Mouse (Mus musculus) lung, postnatal 0 days (tissue): ENCODE data around the gene Dlg4. TPM values are rescaled to one million over a fixed set of nuclear protein-coding genes. Genes with fewer than 3 reads are reported as not detected.

Source experiments
- ATAC-seq: fragments of 200-750 bp; cut with Nextera tagmentation; 2 replicates; pipeline ENCODE4 v1.8.0; 2017; ENCODE audit warnings: moderate library complexity
- DNase-seq: peaks from one replicate; pipeline ENCODE4 v3.0.0-alpha.2; 2016; ENCODE audit warnings: low spot score
- H3K27ac ChIP-seq: fragments of 300-500 bp; sonication (generic); 2 replicates; pipeline ENCODE4 v1.5.1; 2014; ENCODE audit warnings: antibody characterized with exemption, mild to moderate bottlenecking, low read length, mixed read lengths
- H3K27me3 ChIP-seq: fragments of 300-500 bp; sonication (generic); replicated peaks from 2 replicates; pipeline ENCODE4 v1.6.1; 2014; ENCODE audit warnings: low read length, mixed read lengths; ENCODE audit not compliant: insufficient read depth
- H3K36me3 ChIP-seq: fragments of 300-500 bp; sonication (generic); 2 replicates; pipeline ENCODE4 v1.6.1; 2014; ENCODE audit warnings: low read length, mixed read lengths; ENCODE audit not compliant: insufficient read depth
- H3K4me1 ChIP-seq: fragments of 300-500 bp; sonication (generic); 2 replicates; pipeline ENCODE4 v1.6.1; 2014; ENCODE audit warnings: antibody characterized with exemption, low read depth, low read length, mixed read lengths; ENCODE audit not compliant: insufficient read depth
- H3K4me2 ChIP-seq: fragments of 300-500 bp; sonication (generic); replicated peaks from 2 replicates; pipeline ENCODE4 v1.6.1; 2014; ENCODE audit warnings: low read depth, mild to moderate bottlenecking, low read length, moderate library complexity, mixed read lengths
- H3K4me3 ChIP-seq: fragments of 300-500 bp; sonication (generic); 2 replicates; pipeline ENCODE4 v1.5.1; 2014; ENCODE audit warnings: low read depth, low read length
- H3K9ac ChIP-seq: fragments of 300-500 bp; sonication (generic); replicated peaks from 2 replicates; pipeline ENCODE4 v1.6.1; 2014; ENCODE audit warnings: low read depth, mild to moderate bottlenecking
- H3K9me3 ChIP-seq: fragments of 300-500 bp; sonication (generic); 2 replicates; pipeline ENCODE4 v1.6.1; 2016; ENCODE audit warnings: low read length, mixed read lengths
- CTCF ChIP-seq: IDR thresholded peaks from 2 replicates; pipeline ENCODE4 v1.5.1; 2016; ENCODE audit warnings: antibody characterized with exemption, mild to moderate bottlenecking
- EP300 ChIP-seq: IDR thresholded peaks from 2 replicates; pipeline ENCODE4 v1.6.1; 2016; ENCODE audit warnings: antibody characterized with exemption, mild to moderate bottlenecking, control low read depth
- WGBS: fragments of 180-500 bp; shearing (Covaris S2); extraction: QIAGEN DNeasy Blood & Tissue Kit; methylation state at CpG from one replicate; pipeline ENCODE4 v1.1.7; 2014; 5-methylcytosine and 5-hydroxymethylcytosine counted together
- polyA plus RNA-seq: library from polyadenylated mRNA; unstranded; fragments of >200 nt; fragmentation: Nextera tagmentation; extraction: Ambion mirVana; gene quantifications from 2 replicates; pipeline ENCODE4 v1.2.1, GENCODE M21; 2015

Dlg4 gene
- polyA plus RNA-seq, 1 experiment from 2014 or later, result 2.0 TPM

- ATAC-seq (peak; percentile 90), DNase-seq (peak; percentile 93)
- Histone ChIP-seq H3K4me3 (peak overlapping the region; percentile 41), H3K27me3 (no peaks in the 10 kb centered on the region), H3K9me3 (no peaks in the 10 kb centered on the region), H3K36me3 (no peaks in the 10 kb centered on the region), H3K4me1 (peaks cover 6% of the 10 kb centered on the region; the same call in 1 of the 2 replicates), H3K27ac (peak overlapping the region; percentile 2; the same call in 1 of the 2 replicates), H3K4me2 (peak overlapping the region; percentile 73), H3K9ac (no peak overlapping the region)
- WGBS, result 3% methylated on average over 8 of the region's 8 CpGs
- TF ChIP-seq CTCF, result peak; percentile 72
- no peak for TF ChIP-seq EP300
Observed at GRCm38 (mm10) chr11:70020731-70021263, 4.1 kb downstream of the Dlg4 start.

GRCm38 (mm10) chr11:70021264-70022132 is 4.8 kb downstream of the Dlg4 start:
- peak overlapping the region; percentile 41 for H3K4me3 ChIP-seq
- TF ChIP-seq CTCF (peak; percentile 23; the same call in 1 of the 2 replicates), EP300 (no peak)
- no peaks in the 10 kb centered on the region for H3K9me3 ChIP-seq
- no peaks in the 10 kb centered on the region for H3K36me3 ChIP-seq
- 1% methylated on average over 39 of the region's 40 CpGs for WGBS
- no peaks in the 10 kb centered on the region for H3K27me3 ChIP-seq
- peak overlapping the region; percentile 2; the same call in 1 of the 2 replicates for H3K27ac ChIP-seq
- no peak overlapping the region for H3K9ac ChIP-seq
- peak overlapping the region; percentile 73 for H3K4me2 ChIP-seq
- peaks cover 6% of the 10 kb centered on the region; the same call in 1 of the 2 replicates for H3K4me1 ChIP-seq
- DNase-seq (peak; percentile 99), ATAC-seq (peak; percentile 84)

GRCm38 (mm10) chr11:70023481-70024150 is 6.9 kb downstream of the Dlg4 start:
- Histone ChIP-seq H3K4me2 (peak overlapping the region; percentile 40), H3K4me1 (peaks cover 6% of the 10 kb centered on the region; the same call in 1 of the 2 replicates), H3K9me3 (no peaks in the 10 kb centered on the region), H3K36me3 (no peaks in the 10 kb centered on the region), H3K9ac (no peak overlapping the region), H3K4me3 (peak overlapping the region; percentile 6; the same call in 1 of the 2 replicates), H3K27me3 (no peaks in the 10 kb centered on the region), H3K27ac (no peak overlapping the region)
- TF ChIP-seq EP300 (no peak), CTCF (no peak)
- ATAC-seq (no peak), DNase-seq (no peak)
- WGBS, result 11% methylated on average over 18 of the region's 29 CpGs

GRCm38 (mm10) chr11:70024151-70024514 is 7.4 kb downstream of the Dlg4 start:
- H3K36me3 ChIP-seq, result no peaks in the 10 kb centered on the region
- 18% methylated on average over 6 of the region's 6 CpGs for WGBS
- TF ChIP-seq CTCF (no peak), EP300 (no peak)
- no peak overlapping the region for H3K27ac ChIP-seq
- H3K4me3 ChIP-seq, result peak overlapping the region; percentile 6; the same call in 1 of the 2 replicates
- ATAC-seq (no peak), DNase-seq (no peak)
- no peak overlapping the region for H3K9ac ChIP-seq
- H3K27me3 ChIP-seq, result no peaks in the 10 kb centered on the region
- no peaks in the 10 kb centered on the region for H3K9me3 ChIP-seq
- peaks cover 10% of the 10 kb centered on the region; the same call in 1 of the 2 replicates for H3K4me1 ChIP-seq
- H3K4me2 ChIP-seq, result peak overlapping the region; percentile 40

GRCm38 (mm10) chr11:70026689-70027088 is 9.9 kb downstream of the Dlg4 start:
- Histone ChIP-seq H3K4me3 (no peak overlapping the region), H3K27me3 (no peaks in the 10 kb centered on the region), H3K27ac (0 out of 2 replicates have a peak overlapping the region, but pooled peaks have one; percentile 6), H3K4me1 (peaks cover 7% of the 10 kb centered on the region; the same call in 1 of the 2 replicates), H3K9ac (no peak overlapping the region), H3K36me3 (no peaks in the 10 kb centered on the region; the same call in 1 of the 2 replicates), H3K4me2 (peak overlapping the region; percentile 30), H3K9me3 (no peaks in the 10 kb centered on the region)
- TF ChIP-seq EP300 (no peak), CTCF (no peak)
- 10% methylated on average over 17 of the region's 19 CpGs for WGBS
- DNase-seq (peak; percentile 70), ATAC-seq (peak; percentile 54)

- TF ChIP-seq CTCF (no peak), EP300 (no peak)
- Histone ChIP-seq H3K36me3 (no peaks in the 10 kb centered on the region; the same call in 1 of the 2 replicates), H3K27me3 (no peaks in the 10 kb centered on the region), H3K9ac (no peak overlapping the region), H3K4me3 (no peak overlapping the region), H3K27ac (0 out of 2 replicates have a peak overlapping the region, but pooled peaks have one; percentile 6), H3K4me1 (peaks cover 7% of the 10 kb centered on the region; the same call in 1 of the 2 replicates), H3K9me3 (no peaks in the 10 kb centered on the region), H3K4me2 (no peak overlapping the region)
- ATAC-seq, result no peak
- 49% methylated on average over 9 of the region's 9 CpGs for WGBS
- no peak for DNase-seq
Observed at GRCm38 (mm10) chr11:70027397-70027796, 10.7 kb downstream of the Dlg4 start.
